Mouse (Mus musculus) C2C12 (cell line): ENCODE measurements at regions not wholly inside any gene's neighbourhood (a gene's known extent, or its start where the extent isn't known, plus 50 kb on each side); places are given as distances from the start of the nearest gene placed in this dataset.
"Not testable (repeated sequence)": the region's sequence is repeated elsewhere in the genome, so short reads cannot be mapped to it uniquely, and the experiment has no call there.

Experiments
- CTCF ChIP-seq: IDR thresholded peaks from one replicate; pipeline ENCODE4 v1.5.1; 2011; ENCODE audit not compliant: control insufficient read depth, insufficient read depth, insufficient read length
- MYOD1 ChIP-seq: IDR thresholded peaks from one replicate; pipeline ENCODE4 v1.6.1; 2011; ENCODE audit warnings: low read depth; ENCODE audit not compliant: control insufficient read depth, insufficient read length
- MYOG ChIP-seq: IDR thresholded peaks from one replicate; pipeline ENCODE4 v1.6.1; 2011; ENCODE audit not compliant: control insufficient read depth, insufficient read length; ENCODE audit errors: extremely low read depth
- USF1 ChIP-seq: IDR thresholded peaks from one replicate; pipeline ENCODE4 v1.6.1; 2011; ENCODE audit warnings: low read depth, mild to moderate bottlenecking, control low read depth, moderate library complexity

DNA sequence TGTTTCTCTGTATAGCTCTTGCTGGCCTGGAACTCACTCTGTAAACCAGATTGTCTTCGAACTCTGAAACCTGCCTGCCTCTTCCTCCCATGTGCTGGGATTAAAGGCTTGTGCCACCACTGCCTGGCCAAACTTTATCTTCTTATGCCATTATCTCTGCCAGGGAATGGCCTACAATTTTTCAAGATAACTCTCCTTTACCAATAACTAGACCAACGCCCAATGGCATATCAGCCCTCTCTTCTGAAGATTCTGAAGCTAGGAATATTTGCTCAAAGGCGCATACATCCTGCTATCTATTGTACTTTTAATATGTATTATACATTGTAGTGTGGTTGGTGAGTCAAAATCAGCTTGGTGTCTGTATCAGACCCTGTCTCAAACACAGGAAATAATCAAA is 235.4 kb upstream of the Cts3 start:
- TF ChIP-seq MYOG, CTCF, USF1, MYOD1: not testable (repeated sequence)
